Mouse (Mus musculus) limb, embryonic 11.5 days (tissue): Measurements from ENCODE around the gene Cdh23. TPM values are rescaled to one million over a fixed set of nuclear protein-coding genes. Genes with fewer than 3 reads are reported as not detected.
A peak's percentile ranks its signal among the peaks of the same experiment; 100 is the strongest.

ENCODE experiments used
- ATAC-seq: fragments of 200-750 bp; cut with Nextera tagmentation; 2 replicates; pipeline ENCODE4 v1.8.0; 2017; ENCODE audit warnings: low read depth; ENCODE audit not compliant: insufficient number of reproducible peaks, low FRiP score, low TSS enrichment
- DNase-seq: peaks from one replicate; pipeline ENCODE4 v3.0.0-alpha.2; 2015; ENCODE audit warnings: low spot score
- H3K27ac ChIP-seq: fragments of 300-500 bp; sonication (generic); replicated peaks from 2 replicates; pipeline ENCODE4 v1.5.1; 2014; ENCODE audit warnings: low read depth, mild to moderate bottlenecking, low read length
- H3K27me3 ChIP-seq: fragments of 300-500 bp; sonication (generic); 2 replicates; pipeline ENCODE4 v1.6.1; 2014; ENCODE audit warnings: mild to moderate bottlenecking, low read length, mixed read lengths; ENCODE audit not compliant: control insufficient read depth, insufficient read depth
- H3K36me3 ChIP-seq: fragments of 300-500 bp; sonication (generic); 2 replicates; pipeline ENCODE4 v1.6.1; 2014; ENCODE audit warnings: mild to moderate bottlenecking, low read length, moderate library complexity, mixed read lengths; ENCODE audit not compliant: control insufficient read depth, insufficient read depth
- H3K4me1 ChIP-seq: fragments of 300-500 bp; sonication (generic); 2 replicates; pipeline ENCODE4 v1.6.1; 2014; ENCODE audit warnings: low read length, mixed read lengths; ENCODE audit not compliant: control insufficient read depth, insufficient read depth
- H3K4me2 ChIP-seq: fragments of 300-500 bp; sonication (generic); 2 replicates; pipeline ENCODE4 v1.6.1; 2014; ENCODE audit warnings: low read depth, mild to moderate bottlenecking, moderate library complexity; ENCODE audit not compliant: severe bottlenecking
- H3K4me3 ChIP-seq: fragments of 300-500 bp; sonication (generic); 2 replicates; pipeline ENCODE4 v1.5.1; 2014; ENCODE audit warnings: low read depth, low read length
- H3K9ac ChIP-seq: fragments of 300-500 bp; sonication (generic); 2 replicates; pipeline ENCODE4 v1.6.1; 2014; ENCODE audit warnings: mild to moderate bottlenecking, low read length
- H3K9me3 ChIP-seq: fragments of 300-500 bp; sonication (generic); 2 replicates; pipeline ENCODE4 v1.6.1; 2016; ENCODE audit warnings: low read length; ENCODE audit not compliant: control insufficient read depth
- WGBS: fragments of 180-500 bp; shearing (Covaris S2); extraction: QIAGEN DNeasy Blood & Tissue Kit; methylation state at CpG from one replicate; pipeline ENCODE4 v1.1.7; 2014; 5-methylcytosine and 5-hydroxymethylcytosine counted together
- polyA plus RNA-seq: library from polyadenylated mRNA; unstranded; fragments of >200 nt; fragmentation: Nextera tagmentation; extraction: Ambion mirVana; gene quantifications from 2 replicates; pipeline ENCODE4 v1.2.1, GENCODE M21; 2014

The Cdh23 gene
- polyA plus RNA-seq, 1 experiment from 2014 or later, result 0.16 TPM

GRCm38 (mm10) chr10:60621470-60622170 is 74.7 kb downstream of the Cdh23 start:
- H3K27ac ChIP-seq, result no peak overlapping the region
- ATAC-seq (no peak), DNase-seq (no peak)
- whole genome bisulfite sequencing, result 86% methylated on average over 8 of the region's 8 CpGs
- H3K27me3 ChIP-seq, result no peaks in the 10 kb centered on the region
- H3K9me3 ChIP-seq, result no peaks in the 10 kb centered on the region
- no peaks in the 10 kb centered on the region for H3K4me1 ChIP-seq
- no peak overlapping the region for H3K4me2 ChIP-seq
- no peak overlapping the region for H3K9ac ChIP-seq
- no peak overlapping the region for H3K4me3 ChIP-seq
- H3K36me3 ChIP-seq, result no peaks in the 10 kb centered on the region

- Histone ChIP-seq H3K9me3 (no peaks in the 10 kb centered on the region), H3K27ac (no peak overlapping the region), H3K4me1 (no peaks in the 10 kb centered on the region), H3K27me3 (peaks cover 2% of the 10 kb centered on the region; the same call in 1 of the 2 replicates), H3K4me3 (no peak overlapping the region), H3K4me2 (no peak overlapping the region), H3K9ac (no peak overlapping the region), H3K36me3 (no peaks in the 10 kb centered on the region)
- no peak for ATAC-seq
- 56% methylated on average over 5 of the region's 5 CpGs for WGBS
- DNase-seq, result no peak
Measured at GRCm38 (mm10) chr10:60615898-60616297, 80.4 kb downstream of the Cdh23 start.

- H3K36me3 ChIP-seq, result no peaks in the 10 kb centered on the region
- no peak for ATAC-seq
Measured at GRCm38 (mm10) chr10:60612893-60613292, 83.4 kb downstream of the Cdh23 start.

GRCm38 (mm10) chr10:60607166-60607565 is 89.1 kb downstream of the Cdh23 start:
- Histone ChIP-seq H3K9ac (no peak overlapping the region), H3K27ac (no peak overlapping the region), H3K9me3 (no peaks in the 10 kb centered on the region), H3K4me3 (no peak overlapping the region), H3K4me1 (no peaks in the 10 kb centered on the region; the same call in 1 of the 2 replicates), H3K27me3 (no peaks in the 10 kb centered on the region), H3K4me2 (no peak overlapping the region), H3K36me3 (no peaks in the 10 kb centered on the region)
- no peak for ATAC-seq
- WGBS, result 88% methylated on average over 5 of the region's 5 CpGs
- no peak for DNase-seq

More at GRCm38 (mm10) chr10:60612893-60613292, 83.4 kb downstream of the Cdh23 start:
- 21% methylated on average over 5 of the region's 5 CpGs for WGBS
- no peak for DNase-seq
- Histone ChIP-seq H3K27ac (no peak overlapping the region), H3K27me3 (peaks cover 2% of the 10 kb centered on the region; the same call in 1 of the 2 replicates), H3K4me1 (no peaks in the 10 kb centered on the region), H3K4me3 (no peak overlapping the region), H3K9ac (no peak overlapping the region), H3K4me2 (no peak overlapping the region), H3K9me3 (no peaks in the 10 kb centered on the region)

GRCm38 (mm10) chr10:60606661-60607060 is 89.6 kb downstream of the Cdh23 start:
- H3K27me3 ChIP-seq, result no peaks in the 10 kb centered on the region
- no peak overlapping the region for H3K4me3 ChIP-seq
- H3K4me1 ChIP-seq, result no peaks in the 10 kb centered on the region; the same call in 1 of the 2 replicates
- 84% methylated on average over 6 of the region's 6 CpGs for WGBS
- H3K27ac ChIP-seq, result no peak overlapping the region
- no peak for DNase-seq
- ATAC-seq, result no peak
- H3K4me2 ChIP-seq, result no peak overlapping the region
- H3K9me3 ChIP-seq, result no peaks in the 10 kb centered on the region
- H3K36me3 ChIP-seq, result no peaks in the 10 kb centered on the region
- no peak overlapping the region for H3K9ac ChIP-seq

GRCm38 (mm10) chr10:60602235-60602634 is 94.1 kb downstream of the Cdh23 start:
- H3K4me2 ChIP-seq, result no peak overlapping the region
- H3K4me1 ChIP-seq, result no peaks in the 10 kb centered on the region; the same call in 1 of the 2 replicates
- H3K9ac ChIP-seq, result no peak overlapping the region
- no peaks in the 10 kb centered on the region for H3K36me3 ChIP-seq
- H3K27ac ChIP-seq, result no peak overlapping the region
- H3K27me3 ChIP-seq, result no peaks in the 10 kb centered on the region
- ATAC-seq (no peak), DNase-seq (no peak)
- 38% methylated on average over 11 of the region's 11 CpGs for WGBS
- H3K9me3 ChIP-seq, result no peaks in the 10 kb centered on the region
- no peak overlapping the region for H3K4me3 ChIP-seq

GRCm38 (mm10) chr10:60595166-60595565 is 101.1 kb downstream of the Cdh23 start:
- H3K4me1 ChIP-seq, result peaks cover 21% of the 10 kb centered on the region
- no peaks in the 10 kb centered on the region for H3K9me3 ChIP-seq
- H3K9ac ChIP-seq, result no peak overlapping the region
- no peak overlapping the region for H3K4me3 ChIP-seq
- DNase-seq, result no peak
- ATAC-seq, result no peak
- H3K36me3 ChIP-seq, result no peaks in the 10 kb centered on the region
- 0 out of 2 replicates have a peak, but pooled peaks cover 2% of the 10 kb centered on the region for H3K27me3 ChIP-seq
- 73% methylated on average over 6 of the region's 6 CpGs for WGBS
- H3K27ac ChIP-seq, result no peak overlapping the region
- no peak overlapping the region for H3K4me2 ChIP-seq

GRCm38 (mm10) chr10:60592881-60593575 is 103.3 kb downstream of the Cdh23 start:
- H3K4me1 ChIP-seq, result peaks cover 21% of the 10 kb centered on the region
- no peaks in the 10 kb centered on the region for H3K9me3 ChIP-seq
- no peak overlapping the region; the same call in 1 of the 2 replicates for H3K9ac ChIP-seq
- H3K36me3 ChIP-seq, result no peaks in the 10 kb centered on the region
- ATAC-seq (no peak), DNase-seq (peak; percentile 67)
- no peak overlapping the region for H3K27ac ChIP-seq
- no peak overlapping the region for H3K4me3 ChIP-seq
- 0 out of 2 replicates have a peak, but pooled peaks cover 2% of the 10 kb centered on the region for H3K27me3 ChIP-seq
- 3% methylated on average over 22 of the region's 22 CpGs for WGBS
- H3K4me2 ChIP-seq, result peak overlapping the region; percentile 30
